ENCODE assay signal across 8 mouse cellular contexts in the genomic region with DNA sequence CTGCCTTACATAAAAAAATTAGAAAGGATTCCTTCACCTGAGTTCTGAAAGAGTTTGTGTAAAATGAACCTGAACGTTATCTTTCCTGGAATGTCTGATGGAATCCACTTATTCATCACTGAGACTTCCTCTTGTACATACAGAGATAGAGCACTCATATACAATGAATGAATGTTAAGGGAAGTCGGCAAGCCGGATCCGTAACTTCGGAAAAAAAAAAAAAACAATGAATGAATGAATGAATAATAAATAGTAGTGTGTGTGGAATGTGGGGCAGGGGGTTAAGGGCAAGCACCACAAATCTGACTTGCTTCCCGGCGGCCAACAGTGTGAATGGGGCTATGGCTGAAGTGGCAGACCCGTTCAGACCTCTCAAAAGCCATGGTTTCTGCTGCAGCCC. TPM values are rescaled to one million over a fixed set of nuclear protein-coding genes. Genes with fewer than 3 reads are reported as not detected.
DNase-seq lines count a peak whose midpoint lies in the region; ATAC-seq and TF ChIP-seq lines count a peak whose summit lies in the region.

No protein-coding gene starts in this region.

- peak; percentile 46 for DNase-seq in adrenal gland, postnatal 14 days
- no peak for DNase-seq in adrenal gland, adult 8-10 months
- DNase-seq in kidney, postnatal 4 days, result peak; percentile 51 to 53
- DNase-seq in kidney, adult 8-10 months, result no peak
- DNase-seq in ES-E14 (ENCODE audit: low read depth, low spot score), result peak; percentile 95
- no peak for DNase-seq in frontal cortex, adult 2 months (ENCODE audit: extremely low spot score in 1 of 2, low spot score in 1 of 2)

- no peaks in the 10 kb centered on the region for H3K9me3 ChIP-seq in ES-E14 (ENCODE audit: control insufficient read depth, insufficient read depth, low read depth, low read length)

- H3K4me3 ChIP-seq in ES-E14 (ENCODE audit: insufficient read depth in 1 of 2, low read depth in 1 of 2, low read length in 2 of 2, poor library complexity in 1 of 2, severe bottlenecking in 1 of 2), result no peak overlapping the region

- H3K27ac ChIP-seq in ES-E14 (ENCODE audit: insufficient read depth, low read depth, low read length, poor library complexity, severe bottlenecking), result no peak overlapping the region

- H3K9ac ChIP-seq in ES-E14 (ENCODE audit: insufficient read depth, low read depth, low read length, poor library complexity, severe bottlenecking), result no peak overlapping the region

- ATAC-seq in erythroblast, adult 5-6 weeks (replicated peaks; ENCODE audit: low FRiP score, poor library complexity, severe bottlenecking), result peak; percentile 70
- ATAC-seq in monocyte, adult 5-6 weeks (replicated peaks; ENCODE audit: insufficient number of reproducible peaks, low FRiP score, low TSS enrichment, poor library complexity, severe bottlenecking), result 0 out of 2 replicates have a peak, but pooled peaks have one; percentile 70

- H3K36me3 ChIP-seq in ES-E14 (ENCODE audit: control insufficient read depth, insufficient read depth, low read length, poor library complexity, severe bottlenecking), result no peaks in the 10 kb centered on the region

- in situ Hi-C loops in ES-E14 (cut with MboI; ENCODE audit: low sequenced_read_pairs in 2 of 2, unreplicated experiment in 2 of 2), result no loop called here

- no peaks in the 10 kb centered on the region for H3K4me1 ChIP-seq in ES-E14 (ENCODE audit: control insufficient read depth in 2 of 2, insufficient read depth in 2 of 2, low read length in 2 of 2, poor library complexity in 1 of 2)

TF ChIP-seq in ES-E14, 5 proteins besides CTCF, POLR2A, EP300 and RAD21:
- TF ChIP-seq ZNF384 (IDR thresholded peaks at IDR 0.05; ENCODE audit: low read depth, low read length) (no peak), MAFK (IDR thresholded peaks at IDR 0.05; ENCODE audit: insufficient read depth, low read depth, low read length) (no peak), ZC3H11A (IDR thresholded peaks at IDR 0.05; ENCODE audit: borderline replicate concordance, low read depth, low read length) (no peak), HCFC1 (IDR thresholded peaks at IDR 0.05; ENCODE audit: borderline replicate concordance, insufficient read depth, low read length) (no peak), CHD2 (IDR thresholded peaks at IDR 0.05; ENCODE audit: low read depth, low read length) (no peak)

RNA-seq across cellular contexts. Expression of a gene that starts 28.2 kb away (rescaled TPM):
- total RNA-seq in adrenal gland, postnatal 14 days (2021), result 45.3 and 47.0 TPM in 2 replicates
- 10 to 100 TPM; 24.9 to 34.2 (median 29.2) TPM for total RNA-seq in adrenal gland, adult 8-10 months (2022)
- total RNA-seq in ES-E14 (2012; rRNA removed), result 99.6 and 118 TPM in 2 replicates
- not detected in 2 replicates for total RNA-seq in erythroblast, adult 5-6 weeks (2015; ENCODE audit: low replicate concordance)
- total RNA-seq in erythroblast, adult 5-6 weeks (2017; ENCODE audit: low replicate concordance), result not detected in 2 replicates
- total RNA-seq in monocyte, adult 5-6 weeks (2017), result not detected in 3 replicates
- polyA plus RNA-seq in frontal cortex, adult 2 months (2012; rRNA removed), result 10.6 and 11.9 TPM in 2 replicates

RNA-seq across cellular contexts. Expression of a gene that starts 45.7 kb away (rescaled TPM):
- total RNA-seq in adrenal gland, postnatal 14 days (2021), result not detected in 2 replicates
- under 1 TPM in 1 of 4 experiments, not detected in 3; 0.16 TPM for total RNA-seq in adrenal gland, adult 8-10 months (2022)
- total RNA-seq in ES-E14 (2012; rRNA removed), result 0.26 and 0.45 TPM in 2 replicates
- total RNA-seq in erythroblast, adult 5-6 weeks (2015; ENCODE audit: low replicate concordance), result not detected in 2 replicates
- not detected in 2 replicates for total RNA-seq in erythroblast, adult 5-6 weeks (2017; ENCODE audit: low replicate concordance)
- not detected in 3 replicates for total RNA-seq in monocyte, adult 5-6 weeks (2017)
- 0.29 and 0.58 TPM in 2 replicates for polyA plus RNA-seq in frontal cortex, adult 2 months (2012; rRNA removed)

RNA-seq across cellular contexts. Expression of a gene that starts 45.8 kb away (rescaled TPM):
- total RNA-seq in adrenal gland, postnatal 14 days (2021), result 0.11 and 0.41 TPM in 2 replicates
- total RNA-seq in adrenal gland, adult 8-10 months (2022), result not detected
- 4.8 and 8.7 TPM in 2 replicates for total RNA-seq in ES-E14 (2012; rRNA removed)
- not detected in 2 replicates for total RNA-seq in erythroblast, adult 5-6 weeks (2015; ENCODE audit: low replicate concordance)
- total RNA-seq in erythroblast, adult 5-6 weeks (2017; ENCODE audit: low replicate concordance), result not detected in 2 replicates
- 0.10 TPM in 1 of 3 replicates, not detected in the others for total RNA-seq in monocyte, adult 5-6 weeks (2017)
- polyA plus RNA-seq in frontal cortex, adult 2 months (2012; rRNA removed), result 0.02 and 0.04 TPM in 2 replicates

Comparison
In these comparisons a context has a peak if more than half of its experiments do, and no peak if none do; other contexts are left out.
1. DNase-seq: peak in adrenal gland, postnatal 14 days (single experiment), kidney, postnatal 4 days (2 of 2) and ES-E14 (single experiment); none in adrenal gland, adult 8-10 months (single experiment), kidney, adult 8-10 months (0 of 2) and frontal cortex, adult 2 months (0 of 2).
2. RNA of a gene that starts 28.2 kb away (total RNA-seq): 99.6 to 118 TPM in ES-E14, 45.3 to 47.0 TPM in adrenal gland, postnatal 14 days and 24.9 to 34.2 TPM in adrenal gland, adult 8-10 months; not detected in erythroblast, adult 5-6 weeks and not detected in monocyte, adult 5-6 weeks; every median in the first group is over 10 times any median in the second.